Mouse (Mus musculus) adipose tissue, adult 10 weeks (tissue): ENCODE results near the gene Alg3. TPM values are rescaled to one million over a fixed set of nuclear protein-coding genes. Genes with fewer than 3 reads are reported as not detected.

ENCODE experiments used
- polyA plus RNA-seq: library from polyadenylated mRNA; stranded (reverse); fragments of 350-450 nt; fragmentation: Illumina TruSeq; extraction: RNeasy Lipid Tissue Mini Kit (QIAGEN cat#74804); gene quantifications from one replicate; pipeline ENCODE4 v1.2.3, GENCODE M21; 2014; ENCODE audit warnings: low read depth, low replicate concordance

The Alg3 gene
- polyA plus RNA-seq = 13.1 TPM

DNA sequence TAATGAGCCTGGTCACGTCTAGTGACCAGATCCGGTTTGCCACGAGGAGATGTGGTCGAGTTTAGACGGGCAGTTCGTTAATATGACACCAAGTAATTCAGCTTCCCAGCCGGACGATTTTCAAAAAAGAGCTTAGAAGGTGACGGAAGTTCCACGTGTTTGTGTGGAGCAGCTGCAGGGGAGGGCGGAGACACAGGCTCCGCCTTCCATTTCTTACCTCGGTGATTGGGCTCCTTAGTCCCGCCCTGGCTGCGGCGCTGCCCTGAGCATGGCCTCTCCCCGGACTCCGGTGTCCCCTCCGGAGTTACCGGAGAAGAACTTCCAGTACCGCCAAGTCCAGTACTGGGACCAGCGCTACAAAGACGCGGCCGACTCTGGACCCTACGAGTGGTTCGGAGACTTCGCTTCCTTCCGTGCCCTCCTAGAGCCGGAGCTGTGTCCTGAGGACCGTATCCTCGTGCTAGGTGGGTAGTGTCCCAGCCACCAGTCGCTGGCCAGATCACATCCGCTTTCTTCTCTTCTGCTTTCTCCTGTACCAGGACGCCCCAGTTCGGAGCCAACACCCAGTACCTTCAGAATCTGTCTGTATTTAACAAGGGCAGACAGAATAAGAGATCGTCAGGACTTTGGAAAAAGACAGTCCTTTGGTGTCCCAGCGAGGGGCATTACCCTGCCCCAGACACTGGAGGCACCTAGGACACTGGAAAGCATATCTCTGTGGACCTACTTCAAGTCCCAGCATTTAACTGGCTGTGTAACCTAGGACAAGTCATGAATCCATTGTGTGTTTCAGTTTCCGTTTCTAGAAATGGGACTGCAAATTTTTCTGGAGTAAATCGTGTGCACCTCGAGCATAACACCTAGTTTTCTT, at the start of gene Alg3, which contains the start of the genes Eef1akmt4 and Gm49333:
Gene Alg3 (minus strand): TSS at position 379 of the 871 bp plus-strand sequence.
Gene Eef1akmt4 (plus strand): TSS at position 237 of the 871 bp plus-strand sequence.
Gene Gm49333 (plus strand): TSS at position 254 of the 871 bp plus-strand sequence.

DNA sequence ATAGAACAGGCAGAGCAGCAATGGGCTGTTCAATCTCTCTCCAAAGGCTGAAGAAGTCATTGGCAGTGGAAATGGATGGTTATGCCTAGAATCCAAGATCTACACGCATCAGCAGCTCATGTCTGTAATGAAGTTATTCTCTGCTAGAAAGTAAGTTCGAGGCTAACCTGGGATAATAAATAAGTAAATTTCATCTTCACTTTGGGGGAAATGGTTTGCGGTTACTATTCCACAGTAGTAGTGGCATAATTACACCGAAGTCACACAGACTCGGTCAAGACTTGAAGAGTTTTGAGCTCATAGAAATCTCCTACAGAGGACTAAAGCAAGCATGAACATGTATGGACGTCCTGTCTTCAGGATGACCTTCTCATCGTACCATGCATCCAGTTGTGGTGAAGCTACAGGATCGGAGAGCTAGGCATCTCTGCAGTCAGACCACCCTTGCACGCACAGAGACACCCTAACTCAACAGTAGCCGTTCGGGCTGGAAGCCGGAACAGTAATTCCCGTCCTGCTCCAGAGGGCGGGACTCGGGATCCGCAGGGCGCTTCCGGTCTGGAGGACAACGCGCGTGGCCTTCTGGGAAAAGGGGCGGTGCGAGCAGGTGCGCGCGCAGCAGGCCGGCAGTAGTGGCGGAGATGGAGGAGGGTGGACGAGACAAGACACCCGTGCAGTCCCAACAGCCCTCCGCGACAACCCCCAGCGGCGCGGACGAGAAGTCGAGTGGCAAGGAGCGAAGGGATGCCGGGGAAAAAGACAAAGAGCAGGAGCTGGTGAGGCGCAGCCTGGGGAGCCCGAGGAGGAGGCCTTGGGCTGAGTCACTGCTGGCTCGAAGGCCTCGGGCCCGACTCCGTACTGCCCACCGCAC, 39.8 kb upstream of the Alg3 start, which contains the start of gene Psmd2:
Gene Psmd2 (plus strand): TSS at position 577 of the 871 bp plus-strand sequence.

DNA sequence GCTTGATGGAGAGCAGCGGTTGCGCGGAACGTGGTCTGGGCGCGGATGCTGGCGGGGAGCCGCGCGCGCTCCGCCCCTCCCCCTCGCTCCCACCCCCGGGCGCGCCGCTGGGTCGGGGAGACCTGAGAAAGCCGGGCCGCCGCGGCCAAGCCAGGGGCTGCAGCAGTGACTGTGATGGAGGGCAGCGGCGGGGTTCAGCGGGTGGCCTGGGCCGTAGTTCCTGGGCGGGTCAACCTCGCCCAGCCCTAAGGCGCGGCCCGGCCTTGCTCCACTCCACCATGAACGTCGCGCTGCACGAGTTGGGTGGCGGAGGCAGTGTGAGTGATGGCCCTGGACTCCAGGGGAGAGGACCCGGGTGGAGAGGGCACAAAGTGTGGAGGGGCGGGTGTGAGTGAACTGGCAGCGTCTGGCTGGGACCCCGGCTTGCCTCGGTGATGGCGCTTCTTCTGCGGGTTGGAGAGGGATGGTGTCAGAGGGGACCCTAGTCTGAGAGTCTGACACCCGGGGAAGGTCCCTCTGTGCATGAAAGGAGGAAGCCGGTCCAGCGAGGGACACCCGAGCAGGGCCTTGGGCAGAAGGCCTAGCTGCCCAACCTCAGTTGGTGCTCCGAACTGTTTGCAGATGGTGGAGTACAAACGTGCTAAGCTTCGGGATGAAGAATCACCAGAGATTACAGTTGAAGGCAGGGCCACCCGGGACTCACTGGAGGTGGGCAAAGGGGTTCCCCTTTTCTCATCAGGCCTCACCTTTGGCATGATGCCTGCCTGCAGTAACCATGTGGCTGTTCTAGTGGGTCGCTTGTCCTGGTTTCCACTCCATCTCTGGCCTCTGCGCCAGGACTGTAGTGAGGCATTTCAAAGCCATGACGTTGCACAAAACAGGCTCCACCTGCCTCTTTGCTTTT, 18.4 kb upstream of the Alg3 start, which contains the start of gene Ece2:
Gene Ece2 (plus strand): TSS at position 98 of the 904 bp plus-strand sequence.

DNA sequence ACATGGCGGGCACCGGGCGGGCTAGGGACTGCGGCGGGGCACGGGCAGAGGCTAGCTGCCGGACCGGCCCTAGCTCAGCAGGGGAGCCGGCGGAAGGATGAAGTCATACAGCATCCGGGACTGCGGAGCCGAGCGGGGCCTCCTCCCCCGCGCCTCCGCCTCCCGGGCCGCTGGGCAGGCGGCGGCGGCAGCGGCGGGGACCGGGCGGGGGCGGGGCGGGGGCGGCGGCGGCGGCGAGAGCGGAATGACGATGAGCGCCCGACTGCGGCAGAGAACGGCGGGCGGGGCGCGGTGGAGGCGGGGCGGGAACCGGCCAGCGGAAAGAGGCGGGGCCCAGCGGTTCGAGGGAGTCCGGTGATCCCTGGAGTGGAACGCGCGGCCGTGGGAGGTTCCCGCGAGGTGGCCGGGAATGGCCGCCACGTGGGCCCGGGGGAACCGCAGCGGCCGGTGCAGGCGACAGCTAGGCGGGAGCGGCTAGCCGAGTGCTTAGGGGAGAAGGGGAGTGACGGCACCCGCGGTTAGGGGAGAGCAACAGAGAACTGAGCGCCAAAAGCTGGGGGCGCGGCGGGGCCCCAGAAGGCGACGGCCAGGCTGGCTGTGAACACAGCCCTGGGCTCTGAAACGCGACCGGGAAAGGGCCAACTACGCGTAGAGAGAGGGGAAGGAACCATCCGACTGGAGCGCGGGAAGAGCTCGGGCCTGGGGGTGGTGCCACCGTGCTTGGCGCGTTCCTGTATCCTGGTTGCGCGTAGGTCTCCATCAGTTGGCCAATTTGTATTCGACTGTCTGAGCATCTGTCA, 9.9 kb upstream of the Alg3 start, which contains the start of gene Camk2n2:
Gene Camk2n2 (minus strand): TSS at position 97 of the 800 bp plus-strand sequence.

DNA sequence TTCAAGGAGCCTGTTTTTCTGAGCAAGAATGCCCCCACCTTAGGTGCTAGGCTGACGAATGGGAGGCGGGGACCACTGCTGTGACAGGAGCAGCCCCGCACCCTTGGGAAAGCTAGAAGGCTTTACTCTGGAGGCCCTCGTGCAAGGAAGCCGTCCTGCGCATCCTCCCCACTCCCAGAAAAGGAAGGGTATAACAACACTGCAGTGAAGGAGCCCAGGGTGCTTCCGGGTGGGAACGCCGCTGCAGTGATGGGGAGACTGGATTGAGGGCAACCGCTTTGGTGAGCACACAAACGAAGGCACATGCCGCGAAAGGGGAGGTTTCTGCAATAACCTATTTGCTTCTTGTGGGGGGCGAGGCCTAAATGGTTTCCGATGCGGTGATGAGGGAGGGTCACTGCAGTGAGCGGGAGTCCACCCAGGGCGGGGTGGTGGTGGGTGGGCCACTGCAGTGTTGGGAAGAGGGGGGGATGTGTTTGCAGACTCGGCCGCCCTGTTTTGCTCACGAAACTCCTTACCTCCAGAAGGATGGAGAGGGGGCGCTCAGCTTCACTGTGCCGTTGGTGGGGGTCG, 22.1 kb downstream of the Alg3 start, which contains the start of gene Vwa5b2:
Gene Vwa5b2 (plus strand): TSS at position 106 of the 573 bp plus-strand sequence.

Other genes with a start within 250 kb of the Alg3 start
- gene Abcc5, start 185.3 kb downstream of the Alg3 start, polyA plus RNA-seq = 55.7 TPM
- gene Eif2b5, start 112.9 kb downstream of the Alg3 start, polyA plus RNA-seq = 41.3 TPM
- 25.8 TPM for gene Dvl3, start 94.8 kb downstream of the Alg3 start, polyA plus RNA-seq
- 227 TPM for gene Ap2m1, start 76.3 kb downstream of the Alg3 start, polyA plus RNA-seq
- 46.9 TPM for gene Abcf3, start 63.2 kb downstream of the Alg3 start, polyA plus RNA-seq
- not detected for gene Vwa5b2, start 22.3 kb downstream of the Alg3 start, polyA plus RNA-seq
- 6.9 TPM for gene Eef1akmt4, start 142 bp downstream of the Alg3 start, polyA plus RNA-seq
- gene Gm49333, start 125 bp downstream of the Alg3 start, polyA plus RNA-seq = not detected
- gene Camk2n2, start 9.6 kb upstream of the Alg3 start, polyA plus RNA-seq = 2.3 TPM
- not detected for gene Ece2, start 18.1 kb upstream of the Alg3 start, polyA plus RNA-seq
- 114 TPM for gene Psmd2, start 39.9 kb upstream of the Alg3 start, polyA plus RNA-seq
- gene Eif4g1, start 56.6 kb upstream of the Alg3 start, polyA plus RNA-seq = 227 TPM
- gene Fam131a, start 81.5 kb upstream of the Alg3 start, polyA plus RNA-seq = 11.1 TPM
- 26.1 TPM for gene Polr2h, start 105.9 kb upstream of the Alg3 start, polyA plus RNA-seq
- 10.9 TPM for gene Clcn2, start 106.0 kb upstream of the Alg3 start, polyA plus RNA-seq
- gene Chrd, start 121.4 kb upstream of the Alg3 start, polyA plus RNA-seq = 11.6 TPM
- 4.3 TPM for gene Thpo, start 122.8 kb upstream of the Alg3 start, polyA plus RNA-seq